Mouse (Mus musculus): Measurements from ENCODE around the gene Hspa1l.
"Not testable (repeated sequence)": the region's sequence is repeated elsewhere in the genome, so short reads cannot be mapped to it uniquely, and the experiment has no call there.

Hspa1l gene

DNA sequence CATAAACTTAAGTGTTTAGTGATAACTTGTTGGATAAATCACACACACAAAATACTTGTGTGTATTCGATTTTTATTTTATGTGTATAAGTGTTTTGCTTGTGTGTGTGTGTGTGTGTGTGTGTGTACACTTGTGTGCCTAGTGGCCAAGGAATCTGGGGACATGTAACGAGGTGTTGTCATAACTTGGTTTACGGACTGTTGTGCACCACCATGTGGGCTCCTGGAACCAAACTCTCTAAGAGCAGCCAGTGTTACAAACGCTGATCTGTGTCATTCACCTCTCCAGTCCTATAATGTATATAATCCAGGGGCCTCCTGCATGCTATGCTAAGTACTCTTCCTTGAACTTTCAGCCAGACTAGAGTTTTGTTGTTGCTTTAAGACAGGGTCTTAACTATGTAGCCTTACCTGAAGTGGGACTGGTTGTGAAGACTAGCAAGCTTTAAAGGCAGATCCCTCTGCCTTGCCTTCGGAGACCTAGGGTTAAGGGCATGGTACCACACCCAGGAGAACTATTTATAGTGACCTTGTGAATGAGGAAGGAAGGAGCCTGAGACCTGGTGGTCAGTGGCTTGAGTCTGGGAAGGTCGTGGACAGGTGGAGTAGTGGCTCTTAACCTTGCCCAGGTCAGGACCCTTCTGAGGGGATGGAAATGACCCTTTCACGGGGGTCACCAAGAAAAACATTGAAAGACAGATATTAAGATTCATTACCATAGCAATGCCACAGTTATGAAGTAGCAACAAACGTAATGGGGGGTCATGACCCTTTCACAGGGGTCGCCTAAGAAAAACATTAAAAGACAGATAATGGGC is 30.7 kb downstream of the Hspa1l start:
- no peak for DNase-seq (ENCODE audit: low spot score in 2 of 2)

DNA sequence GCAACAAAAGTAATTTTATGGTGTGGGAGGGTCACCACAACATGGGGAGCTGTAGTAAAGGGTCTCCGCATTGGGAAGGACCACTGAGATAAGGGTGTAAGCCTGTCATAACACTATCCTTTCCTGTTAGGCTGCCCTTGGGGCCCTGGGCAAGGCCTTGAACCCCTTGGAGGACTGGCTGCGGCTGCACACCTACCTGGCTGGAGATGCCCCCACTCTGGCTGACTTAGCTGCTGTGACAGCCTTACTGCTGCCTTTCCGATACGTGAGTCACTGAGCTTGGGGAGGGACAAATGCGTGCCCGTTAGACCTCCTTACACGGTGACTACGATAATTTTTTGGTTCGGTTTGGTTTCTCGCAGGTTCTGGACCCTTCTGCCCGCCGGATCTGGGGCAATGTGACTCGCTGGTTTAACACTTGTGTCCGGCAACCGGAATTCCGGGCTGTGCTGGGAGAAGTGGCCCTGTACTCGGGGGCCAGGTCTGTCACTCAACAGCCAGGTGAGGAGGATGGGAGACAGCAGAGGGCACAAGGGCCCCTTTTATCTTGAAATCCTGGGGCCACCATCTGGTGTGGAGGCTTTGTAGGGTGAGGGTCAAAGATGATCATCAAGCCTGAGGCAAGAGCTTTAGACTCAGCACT is 31.7 kb downstream of the Hspa1l start:
- no peak for DNase-seq (ENCODE audit: low spot score in 2 of 2)

DNA sequence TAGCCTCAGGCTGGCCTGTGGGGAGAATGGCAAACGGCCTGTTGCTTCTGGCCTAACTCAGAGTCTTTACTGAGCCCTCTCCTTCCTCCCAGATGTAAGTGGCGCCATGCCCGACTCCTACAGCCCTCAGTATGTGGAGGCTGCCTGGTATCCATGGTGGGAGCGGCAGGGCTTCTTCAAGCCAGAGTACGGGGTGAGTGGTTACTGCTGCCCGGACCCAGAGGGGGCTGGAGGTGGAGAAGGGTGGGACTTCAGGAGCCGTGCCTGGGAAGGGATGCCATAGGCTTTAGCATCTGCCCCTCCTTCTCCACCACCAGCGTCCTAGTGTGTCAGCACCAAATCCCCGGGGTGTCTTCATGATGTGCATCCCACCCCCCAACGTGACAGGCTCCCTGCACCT is 32.7 kb downstream of the Hspa1l start:
- DNase-seq (ENCODE audit: low spot score in 2 of 2): no peak

DNA sequence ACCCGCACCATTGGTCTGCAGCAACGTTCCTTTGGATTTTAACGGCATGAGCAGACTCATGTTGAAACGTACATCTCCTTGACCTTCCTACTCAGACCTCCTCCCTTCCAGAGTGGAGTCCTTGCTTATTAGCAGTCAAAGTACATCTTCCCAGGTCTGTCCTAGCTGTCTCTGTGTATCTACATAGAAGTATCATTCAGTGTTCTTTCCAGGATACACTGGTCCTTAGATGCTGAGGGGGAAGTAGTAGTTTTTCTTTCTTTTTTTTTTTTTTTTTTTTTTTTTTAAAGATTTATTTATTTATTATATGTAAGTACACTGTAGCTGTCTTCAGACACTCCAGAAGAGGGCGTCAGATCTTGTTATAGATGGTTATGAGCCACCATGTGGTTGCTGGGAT is 33.4 kb downstream of the Hspa1l start:
- DNase-seq (ENCODE audit: low spot score in 2 of 2): not testable (repeated sequence)

DNA sequence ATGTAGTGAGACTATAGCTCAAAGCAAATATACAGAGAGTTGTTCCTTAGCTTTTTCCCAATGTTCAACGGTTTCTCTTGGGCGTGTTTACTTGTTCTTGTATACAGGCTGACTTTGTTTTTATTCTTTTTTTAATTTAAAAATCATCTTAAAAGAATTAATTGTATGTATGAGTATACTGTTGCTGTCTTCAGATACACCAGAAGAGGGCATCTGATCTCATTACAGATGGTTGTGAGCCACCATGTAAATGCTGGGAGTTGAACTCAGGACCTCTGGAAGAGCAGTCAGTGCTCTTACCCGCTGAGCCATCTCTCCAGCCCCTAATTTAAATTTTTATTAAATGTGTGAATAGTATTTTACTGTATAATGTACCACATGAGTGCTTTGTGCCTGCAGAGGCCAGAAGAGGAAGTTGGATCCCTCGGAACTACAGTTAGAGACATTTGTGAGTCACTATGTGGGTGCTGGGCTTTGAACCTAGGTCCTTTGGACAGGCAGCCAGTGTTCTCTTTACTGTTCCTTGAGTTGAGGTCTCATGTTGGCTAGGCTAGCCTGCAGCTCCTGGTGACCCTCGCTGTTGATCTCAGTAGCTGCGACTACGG is 35.0 kb downstream of the Hspa1l start:
- no peak for DNase-seq (ENCODE audit: low spot score in 2 of 2)

DNA sequence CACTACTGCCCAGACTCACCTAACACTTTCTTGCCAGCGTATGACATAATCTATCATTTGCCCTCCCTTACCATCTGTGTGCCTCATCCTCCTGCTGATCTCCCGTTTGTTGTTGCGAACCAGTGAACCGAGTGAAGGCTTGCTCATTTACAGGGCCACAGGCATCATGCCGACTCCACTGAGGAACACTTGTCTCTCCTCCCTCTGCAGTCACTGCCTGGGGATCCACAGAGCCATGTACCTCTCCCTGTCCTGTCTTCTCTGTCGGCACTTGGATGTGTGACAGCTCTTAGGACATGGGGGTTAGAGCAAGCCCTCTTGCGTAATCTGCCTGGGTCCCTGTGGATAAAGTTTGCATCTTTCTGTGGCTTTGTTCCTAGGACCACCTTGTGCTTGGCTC is 37.1 kb downstream of the Hspa1l start:
- DNase-seq (ENCODE audit: low spot score in 2 of 2): no peak

DNA sequence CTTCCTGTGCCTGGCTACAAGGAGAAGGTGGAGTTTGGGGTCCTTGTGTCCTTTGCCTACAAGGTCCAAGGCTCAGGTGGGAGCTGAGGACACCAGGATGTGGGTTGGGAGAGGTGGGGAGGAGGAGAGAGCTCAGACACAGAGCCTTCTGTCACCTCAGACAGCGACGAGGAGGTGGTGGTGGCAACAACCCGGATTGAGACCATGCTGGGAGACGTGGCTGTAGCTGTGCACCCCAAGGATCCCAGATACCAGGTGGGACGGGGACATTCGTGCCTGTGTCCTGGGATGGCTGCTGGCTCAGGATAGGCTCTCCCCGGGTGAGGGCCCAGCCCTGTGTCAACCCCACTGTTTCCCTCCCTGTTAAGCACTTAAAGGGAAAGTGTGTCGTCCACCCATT is 38.9 kb downstream of the Hspa1l start:
- DNase-seq (ENCODE audit: low spot score in 2 of 2): no peak

DNA sequence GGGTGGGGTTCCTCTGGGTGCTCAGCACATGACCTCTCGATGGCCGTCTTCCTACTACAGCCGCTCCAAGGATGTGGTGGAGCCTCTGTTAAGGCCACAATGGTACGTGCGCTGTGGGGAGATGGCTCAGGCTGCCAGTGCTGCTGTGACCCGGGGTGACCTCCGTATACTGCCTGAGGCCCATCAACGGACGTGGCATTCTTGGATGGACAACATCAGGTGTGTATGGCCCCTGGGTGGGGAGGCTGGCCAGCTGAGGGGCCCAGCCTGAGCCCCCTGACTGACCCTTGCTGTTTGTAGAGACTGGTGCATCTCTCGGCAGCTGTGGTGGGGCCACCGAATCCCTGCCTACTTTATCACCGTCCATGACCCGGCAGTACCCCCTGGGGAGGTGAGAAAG is 39.9 kb downstream of the Hspa1l start:
- no peak for DNase-seq (ENCODE audit: low spot score in 2 of 2)

DNA sequence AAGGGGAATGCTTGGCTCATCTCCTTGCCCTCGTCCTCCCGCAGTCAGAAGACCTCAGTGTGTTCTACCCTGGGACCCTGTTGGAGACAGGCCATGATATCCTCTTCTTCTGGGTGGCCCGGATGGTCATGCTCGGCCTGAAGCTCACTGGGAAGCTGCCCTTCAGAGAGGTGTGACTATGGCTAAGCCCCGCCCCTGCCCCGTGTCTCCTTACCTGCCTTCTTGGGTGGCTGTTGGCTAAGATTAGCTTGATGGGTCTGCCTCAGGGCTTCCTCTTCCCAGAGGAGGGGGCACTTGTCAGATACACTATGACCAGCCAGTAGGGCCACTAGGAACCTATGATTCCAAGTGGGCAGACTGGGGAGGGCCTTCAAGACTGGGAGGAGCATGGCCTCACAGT is 40.7 kb downstream of the Hspa1l start:
- no peak for DNase-seq (ENCODE audit: low spot score in 2 of 2)

DNA sequence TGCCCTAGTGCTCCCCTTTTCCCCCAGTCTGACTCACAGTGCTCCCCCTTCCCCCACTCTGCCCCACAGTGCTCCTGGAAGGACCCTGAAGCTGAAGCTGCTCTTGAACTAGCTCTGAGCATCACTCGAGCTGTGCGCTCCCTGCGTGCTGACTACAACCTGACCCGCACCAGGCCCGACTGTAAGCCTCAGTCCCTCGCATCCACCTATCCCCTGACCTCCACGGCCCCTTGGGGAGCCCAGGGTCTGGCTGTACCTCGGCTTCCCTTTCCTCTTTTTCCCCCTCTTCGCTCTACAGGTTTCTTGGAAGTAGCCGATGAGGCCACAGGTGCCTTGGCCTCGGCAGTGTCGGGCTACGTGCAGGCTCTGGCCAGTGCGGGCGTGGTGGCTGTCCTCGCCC is 42.8 kb downstream of the Hspa1l start:
- no peak for DNase-seq (ENCODE audit: low spot score in 2 of 2)

DNA sequence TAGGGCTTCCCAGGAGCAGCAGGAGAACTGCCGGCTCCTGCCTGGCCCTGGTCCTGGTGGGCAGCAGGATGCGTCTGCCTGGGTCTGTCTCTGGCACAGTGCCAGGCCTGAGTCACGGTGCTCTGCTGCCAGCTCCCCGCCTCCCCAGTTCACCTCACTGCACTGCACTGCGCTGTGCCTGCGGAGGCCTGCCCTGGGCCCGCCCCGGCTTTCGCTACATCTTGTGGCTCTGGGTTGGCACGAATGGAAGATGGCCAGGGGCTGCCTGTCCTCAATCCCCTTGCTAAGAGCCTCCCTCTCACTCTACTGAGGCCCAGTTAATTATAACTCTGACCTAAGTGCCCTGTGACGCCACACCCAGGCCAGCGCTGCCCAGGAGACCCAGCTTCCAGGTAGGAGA is 43.9 kb downstream of the Hspa1l start, which contains the start of gene Vwa7:
Vwa7 (plus strand) TSS at position 204 of the 400 bp plus-strand sequence.
- peak in 1 of 2 experiments; percentile 19 for DNase-seq (ENCODE audit: low spot score in 2 of 2)

DNA sequence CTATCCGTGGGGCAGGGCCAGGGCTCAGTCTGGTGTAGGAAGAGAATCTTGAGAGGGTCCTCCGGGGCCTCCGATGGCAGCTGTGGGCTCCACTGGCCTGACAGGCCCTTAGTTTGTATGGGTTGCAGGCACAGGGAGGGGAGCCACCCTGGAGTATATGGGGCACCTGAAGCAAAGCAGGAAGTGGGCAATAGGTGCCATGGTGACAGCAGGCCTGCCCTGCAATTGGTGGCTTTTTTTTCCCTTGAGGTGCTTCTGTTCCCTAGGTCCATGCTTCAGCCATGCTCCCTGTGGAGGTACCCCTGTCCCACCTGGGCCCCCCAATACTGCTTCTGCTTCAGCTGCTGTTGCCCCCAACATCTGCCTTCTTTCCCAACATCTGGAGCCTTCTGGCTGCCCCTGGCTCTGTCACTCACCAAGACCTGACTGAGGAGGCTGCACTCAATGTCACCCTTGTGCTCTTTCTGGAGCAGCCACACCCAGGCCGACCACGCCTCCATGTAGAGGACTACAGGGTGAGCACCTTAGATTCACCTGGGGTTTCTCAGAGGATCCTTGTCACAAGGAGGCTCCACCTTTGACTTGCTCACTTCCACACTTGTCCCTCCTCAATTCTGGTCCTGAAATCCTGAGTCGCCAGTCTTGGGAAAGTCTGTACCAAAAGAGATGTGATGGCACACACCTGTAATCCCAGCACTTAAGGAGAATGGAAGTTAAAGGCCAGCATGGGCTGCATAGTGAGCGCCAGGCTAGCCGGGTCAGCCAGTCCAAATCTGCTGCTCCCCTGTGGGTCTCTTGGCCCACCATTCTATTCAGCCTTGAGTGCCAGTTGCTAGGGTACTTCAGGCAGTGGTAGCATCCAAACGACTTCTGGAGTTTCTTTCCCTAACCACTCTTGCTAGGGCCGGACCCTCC is 44.5 kb downstream of the Hspa1l start:
- no peak for DNase-seq (ENCODE audit: low spot score in 2 of 2)

DNA sequence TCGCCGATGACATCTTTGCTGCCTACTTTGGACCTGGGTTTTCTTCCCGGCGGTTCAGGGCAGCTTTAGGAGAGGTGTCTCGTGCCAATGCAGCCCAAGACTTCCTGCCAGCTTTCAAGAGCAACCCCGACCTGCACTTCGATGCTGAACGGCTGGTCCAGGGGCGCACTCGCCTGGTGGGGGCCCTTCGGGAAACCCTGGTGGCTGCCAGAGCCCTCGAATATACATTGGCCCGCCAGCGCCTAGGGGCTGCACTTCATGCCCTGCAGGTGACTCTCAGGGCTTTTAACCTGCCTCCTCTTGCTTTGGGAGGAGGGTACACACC is 45.2 kb downstream of the Hspa1l start:
- no peak for DNase-seq (ENCODE audit: low spot score in 2 of 2)

DNA sequence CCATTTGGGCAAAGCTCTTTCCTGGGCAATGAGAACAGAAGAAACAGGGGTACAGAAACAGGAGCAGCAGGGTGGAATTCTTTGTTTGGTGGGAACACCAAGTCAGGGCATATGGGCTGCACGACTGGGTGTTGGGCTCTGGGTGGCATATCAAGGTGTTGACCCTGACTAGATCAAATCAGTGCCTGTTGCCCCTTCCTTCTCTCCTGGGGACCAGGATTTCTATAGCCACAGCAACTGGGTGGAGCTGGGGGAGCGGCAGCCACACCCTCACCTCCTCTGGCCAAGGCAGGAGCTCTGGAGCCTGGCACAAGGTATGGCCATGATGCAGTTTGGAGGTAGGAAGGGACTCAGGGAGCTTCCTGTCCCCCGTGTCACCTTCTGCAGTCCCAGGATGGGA is 45.7 kb downstream of the Hspa1l start:
- DNase-seq (ENCODE audit: low spot score in 2 of 2): no peak

DNA sequence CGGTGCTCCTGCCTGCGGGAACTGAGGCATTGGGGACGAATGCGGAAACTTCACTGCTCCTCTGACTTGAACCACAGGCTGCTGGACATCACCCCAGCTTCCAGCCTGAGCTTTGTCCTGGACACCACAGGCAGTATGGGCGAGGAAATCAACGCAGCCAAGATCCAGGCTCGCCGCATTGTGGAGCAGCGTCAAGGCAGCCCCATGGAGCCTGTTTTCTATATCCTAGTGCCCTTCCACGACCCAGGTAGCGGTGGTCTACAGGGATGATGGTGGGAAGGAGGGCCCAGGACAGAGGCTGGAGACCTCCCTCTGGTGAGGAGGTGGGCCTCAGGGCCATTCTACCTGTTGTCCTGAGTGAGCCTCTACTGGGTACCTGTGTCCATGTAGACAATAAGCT is 47.4 kb downstream of the Hspa1l start:
- no peak for DNase-seq (ENCODE audit: low spot score in 2 of 2)

DNA sequence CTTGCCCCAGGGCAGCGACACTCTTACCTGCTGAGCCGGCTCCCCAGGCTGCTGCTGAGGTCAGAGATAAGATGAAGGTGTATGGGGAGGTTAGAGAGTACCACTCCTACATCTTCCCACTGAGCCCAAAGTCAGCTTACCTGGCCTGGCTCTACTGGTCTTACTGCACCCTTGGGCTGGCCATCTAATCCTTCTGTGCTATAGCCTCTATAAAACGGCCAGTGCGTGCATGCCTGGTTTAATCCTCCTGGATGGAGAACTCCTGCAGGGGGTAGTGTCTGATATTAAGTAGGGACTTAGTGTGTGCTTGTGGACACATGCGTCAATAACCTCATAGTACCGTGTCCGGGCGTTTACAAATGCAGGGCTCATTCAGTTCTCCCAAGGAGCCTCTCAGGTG is 48.0 kb downstream of the Hspa1l start:
- no peak for DNase-seq (ENCODE audit: low spot score in 2 of 2)

DNA sequence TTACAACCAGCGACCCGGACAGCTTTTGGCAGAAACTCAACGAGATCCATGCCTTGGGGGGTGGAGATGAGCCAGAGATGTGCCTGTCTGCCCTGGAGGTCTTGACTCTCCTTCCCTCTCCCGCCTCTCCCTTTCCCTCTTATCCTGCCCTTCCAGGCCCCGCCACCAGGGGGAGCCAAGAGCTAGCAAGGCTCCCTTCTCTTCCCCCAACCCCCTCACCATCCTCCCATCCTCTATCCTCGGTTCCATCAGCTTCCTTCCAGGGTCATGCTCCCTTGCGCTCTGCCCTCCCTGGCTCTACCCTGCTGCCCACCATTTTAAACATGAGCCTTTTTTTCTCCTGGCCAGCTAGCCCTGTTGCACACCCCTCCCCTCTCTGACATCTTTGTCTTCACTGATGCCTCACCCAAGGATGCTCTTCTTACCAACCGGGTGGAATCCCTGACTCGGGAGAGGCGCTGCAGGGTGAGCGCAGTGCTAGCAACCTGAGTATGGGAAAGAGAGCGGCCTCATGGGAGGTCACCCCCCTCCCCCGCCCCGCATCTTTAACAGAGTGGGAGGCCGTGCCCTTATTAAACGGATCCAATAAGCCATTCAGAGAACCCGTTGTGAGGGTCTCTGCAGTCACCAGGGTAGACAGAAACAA is 48.8 kb downstream of the Hspa1l start:
- DNase-seq (ENCODE audit: low spot score in 2 of 2): peak; percentile 85 to 86

DNA sequence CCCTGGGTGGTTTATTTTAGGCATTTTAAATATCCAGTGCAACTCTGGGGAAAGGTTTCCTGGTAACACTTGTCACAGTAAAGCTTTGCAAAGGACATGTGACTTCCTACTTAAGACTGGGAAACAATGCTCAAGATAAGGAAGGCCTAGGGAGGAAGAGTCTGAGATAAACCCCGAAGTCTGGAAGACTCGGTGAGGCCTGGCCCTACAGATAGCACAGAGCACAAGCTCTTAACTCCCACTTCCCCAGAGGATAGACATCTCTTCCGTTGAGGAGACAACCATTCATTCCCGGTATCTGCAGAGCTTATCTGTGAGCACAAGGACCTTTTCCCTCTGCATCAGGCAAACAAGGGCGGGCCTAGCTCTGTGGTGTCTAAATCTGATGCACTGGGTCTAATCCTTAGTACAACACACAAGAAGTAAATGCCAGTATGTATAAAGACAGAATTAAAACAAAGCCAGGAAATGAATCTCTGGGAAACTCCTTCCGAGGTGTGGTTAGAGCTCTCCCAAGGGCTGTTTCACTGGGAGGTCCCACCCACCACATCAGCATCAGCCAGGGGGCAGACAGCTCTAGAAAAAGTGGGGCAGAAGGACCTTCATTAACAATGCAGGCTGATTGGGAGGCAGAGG is 49.5 kb downstream of the Hspa1l start:
- peak; percentile 61 to 67 for DNase-seq (ENCODE audit: low spot score in 2 of 2)

DNA sequence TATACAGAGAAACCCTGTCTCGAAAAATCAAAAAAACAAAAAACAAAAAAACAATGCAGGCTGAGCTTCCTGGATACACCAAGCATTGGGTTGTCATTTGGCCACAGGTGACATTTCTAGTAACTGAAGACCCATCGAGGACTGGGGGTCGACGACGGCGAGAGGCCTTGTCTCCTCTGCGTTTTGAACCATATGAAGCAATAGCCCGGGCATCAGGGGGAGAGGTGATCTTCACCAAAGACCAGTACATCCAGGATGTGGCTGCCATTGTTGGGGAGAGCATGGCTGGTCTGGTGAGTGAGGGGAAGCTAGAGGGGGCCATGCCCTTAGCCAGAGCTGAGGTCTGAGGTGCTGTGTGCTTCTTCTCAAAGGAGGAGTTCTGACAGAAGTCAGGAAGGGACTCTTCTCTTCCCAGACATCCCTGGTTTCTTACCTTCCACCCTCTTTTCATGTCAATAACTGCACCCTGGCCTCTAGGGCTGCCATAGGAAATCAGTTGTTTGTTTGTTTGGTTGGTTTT is 50.1 kb downstream of the Hspa1l start:
- DNase-seq (ENCODE audit: low spot score in 2 of 2): no peak

DNA sequence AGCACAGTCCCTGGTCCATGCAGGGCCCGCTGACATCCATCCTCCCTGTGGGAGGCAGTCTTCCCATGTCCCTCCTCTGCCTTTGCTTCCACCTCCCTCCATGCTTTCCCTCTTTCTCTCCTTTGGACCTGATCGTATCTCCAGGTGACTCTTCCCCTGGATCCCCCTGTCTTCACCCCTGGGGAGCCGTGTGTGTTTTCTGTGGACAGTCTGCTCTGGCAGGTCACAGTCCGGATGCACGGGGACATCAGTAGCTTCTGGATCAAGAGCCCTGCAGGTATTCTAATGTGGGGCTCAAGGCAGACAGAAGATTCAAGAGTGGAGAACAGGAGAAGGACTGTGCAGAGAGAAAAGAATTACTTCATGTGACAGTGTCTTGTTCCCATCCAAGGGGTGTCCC is 50.7 kb downstream of the Hspa1l start:
- DNase-seq (ENCODE audit: low spot score in 2 of 2): no peak

DNA sequence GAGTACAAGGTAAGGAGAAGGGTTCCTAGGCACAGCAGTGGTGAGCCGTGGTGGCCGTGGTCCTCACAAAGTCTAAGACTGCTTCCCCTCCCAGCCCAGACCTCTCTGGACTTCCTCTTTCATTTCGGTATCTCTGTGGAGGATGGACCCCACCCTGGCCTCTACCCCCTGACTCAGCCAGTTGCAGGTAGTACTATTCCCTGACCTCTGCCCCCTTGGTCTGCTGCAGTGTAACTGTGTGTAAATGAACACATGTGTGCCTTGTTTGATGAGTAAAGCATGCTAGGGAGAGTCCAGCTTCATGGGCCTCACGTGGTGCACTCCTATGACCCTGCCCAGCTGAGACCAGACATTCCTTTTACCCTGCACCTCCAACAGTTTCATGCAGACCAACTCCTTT is 51.3 kb downstream of the Hspa1l start:
- DNase-seq (ENCODE audit: low spot score in 2 of 2): no peak

All from heart, adult 9 months (tissue).